Mouse (Mus musculus): Measurements from ENCODE around the gene Gnl2. TPM values are rescaled to one million over a fixed set of nuclear protein-coding genes. Genes with fewer than 3 reads are reported as not detected.

Gene Gnl2
- 10 to 100 TPM; 68.8 to 70.7 TPM for total RNA-seq (2021)
- long read RNA-seq, experiment 1, transcript Gnl2-201 (16 exons, 2,366 nt), result major isoform, 55 of 80 reads
- long read RNA-seq, experiment 1, partial matches to known transcripts, result 1 of 80 reads
- long read RNA-seq, experiment 1, other reads (novel, unspliced or antisense), result 23 of 80 reads
- long read RNA-seq, experiment 2, transcript Gnl2-201 (16 exons, 2,366 nt), result major isoform, 47 of 70 reads
- long read RNA-seq, experiment 2, partial matches to known transcripts, result 3 of 70 reads
- long read RNA-seq, experiment 2, other reads (novel, unspliced or antisense), result 20 of 70 reads

DNA sequence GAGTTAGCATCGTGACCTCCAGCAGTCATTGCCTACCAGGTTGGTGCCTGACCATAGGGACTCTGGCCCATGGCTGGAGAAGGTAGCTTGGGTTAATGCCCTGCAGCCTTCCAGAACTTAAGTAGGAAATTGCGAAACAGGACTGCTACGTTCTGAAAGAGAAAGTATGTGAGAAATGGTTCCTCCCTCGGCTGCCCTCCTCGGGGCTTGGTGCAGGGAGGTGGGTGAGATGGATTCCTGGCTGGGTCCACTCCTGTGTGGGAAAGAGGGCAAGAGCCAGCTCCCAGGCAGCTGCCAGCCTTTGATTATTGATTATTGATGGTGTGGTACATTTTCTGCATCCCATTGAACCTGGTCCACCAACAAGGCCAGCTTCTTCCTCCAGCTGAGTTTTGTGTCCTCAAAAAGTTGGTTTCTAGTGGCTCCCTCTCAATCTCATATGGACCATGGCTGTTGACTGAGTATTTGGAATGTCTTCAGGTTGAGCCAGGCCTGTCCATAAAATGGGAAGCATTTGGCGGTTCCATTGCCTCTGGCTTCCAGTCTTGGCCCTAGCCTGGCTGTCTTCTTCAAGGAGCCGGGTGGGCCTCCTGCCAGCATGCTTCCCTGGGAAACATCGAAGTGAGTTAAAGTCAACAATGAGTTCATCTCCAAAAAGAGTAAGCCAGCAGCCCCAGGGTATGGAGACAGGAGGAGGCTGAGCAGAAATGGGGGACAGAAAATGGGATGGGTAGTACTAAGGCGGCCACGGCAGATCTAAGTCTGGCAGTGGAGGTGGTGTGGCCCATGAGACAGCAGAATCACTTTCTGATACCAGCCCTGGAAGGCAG, at the start of gene Gnl2:
Gnl2 (plus strand) TSS at position 780 of the 830 bp plus-strand sequence.
- DNase-seq (ENCODE audit: low spot score in 2 of 2), result no peak
- intact Hi-C loops (cut with DNase I), result no loop called here

DNA sequence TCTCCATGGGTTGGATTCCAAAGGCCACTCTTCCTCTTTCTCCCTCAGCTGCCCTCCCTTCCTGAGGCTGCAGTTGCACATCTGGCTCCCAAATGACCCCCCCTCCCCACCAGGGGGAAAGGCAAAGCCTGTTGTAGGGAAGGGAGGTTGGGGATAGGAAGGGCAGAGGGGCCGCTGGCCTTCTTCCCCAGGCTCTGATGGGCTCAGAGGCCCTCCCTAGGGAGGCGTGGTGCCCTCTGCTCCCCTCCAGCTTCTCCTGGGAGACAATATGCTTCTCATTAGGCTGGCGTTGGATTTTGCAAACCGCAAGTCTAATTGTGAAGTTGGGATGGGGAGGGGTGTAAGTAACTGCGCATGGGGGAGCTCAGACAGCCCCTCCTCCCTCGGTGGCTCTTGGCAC, 47.7 kb upstream of the Gnl2 start:
- no peak for DNase-seq (ENCODE audit: low spot score in 2 of 2)
- intact Hi-C loops (cut with DNase I), result no loop called here

DNA sequence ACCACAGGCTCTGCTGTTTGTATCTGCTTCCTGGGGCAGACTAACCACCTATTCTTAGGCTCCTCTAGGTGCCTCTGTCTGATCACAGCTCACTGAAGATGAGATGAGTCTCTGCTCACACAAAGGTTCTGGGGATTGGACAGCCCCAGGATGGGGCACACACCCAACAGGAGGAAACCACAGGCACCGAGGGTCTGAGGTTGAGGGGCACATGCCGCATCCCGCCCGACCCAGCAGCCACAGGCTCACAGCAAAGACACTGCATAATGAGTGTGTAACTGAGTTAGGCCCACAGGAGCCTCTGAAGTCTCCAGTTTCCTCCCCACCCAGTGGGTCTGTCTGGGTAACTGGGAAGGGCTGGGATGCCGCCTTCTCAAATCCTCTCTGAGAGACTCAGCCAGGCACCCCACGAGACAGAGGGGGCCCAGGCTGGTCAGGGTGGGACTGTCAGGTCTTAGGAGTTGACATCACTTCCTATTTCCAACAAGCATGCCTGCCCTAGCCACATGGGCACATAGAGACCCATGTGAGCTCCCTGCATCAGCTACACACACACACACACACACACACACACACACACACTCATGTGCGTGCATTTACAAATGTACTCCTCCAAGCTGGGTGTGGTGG, 47.1 kb upstream of the Gnl2 start:
- intact Hi-C loops (cut with DNase I), result no loop called here
- no peak for DNase-seq (ENCODE audit: low spot score in 2 of 2)

DNA sequence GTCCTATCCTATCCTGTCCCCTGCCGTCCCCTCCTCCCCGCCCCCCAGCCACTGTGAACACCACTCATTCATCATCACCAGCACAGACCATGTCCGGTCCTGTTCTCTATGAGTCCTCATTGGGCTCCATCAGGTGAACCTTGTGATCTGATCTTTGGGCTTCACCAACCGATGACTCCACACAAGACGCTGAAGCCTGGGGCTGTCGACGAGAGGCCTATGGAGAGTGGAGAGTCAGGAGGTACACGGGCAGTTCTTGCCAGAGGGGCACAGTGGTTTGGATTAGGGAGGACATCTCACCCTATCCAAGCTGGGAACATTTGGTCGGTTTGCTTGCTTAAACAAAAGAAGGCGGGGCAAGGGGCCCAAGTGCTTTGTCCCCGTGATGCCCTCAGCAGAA, 46.2 kb upstream of the Gnl2 start:
- intact Hi-C loops (cut with DNase I), result no loop called here
- DNase-seq (ENCODE audit: low spot score in 2 of 2), result no peak

DNA sequence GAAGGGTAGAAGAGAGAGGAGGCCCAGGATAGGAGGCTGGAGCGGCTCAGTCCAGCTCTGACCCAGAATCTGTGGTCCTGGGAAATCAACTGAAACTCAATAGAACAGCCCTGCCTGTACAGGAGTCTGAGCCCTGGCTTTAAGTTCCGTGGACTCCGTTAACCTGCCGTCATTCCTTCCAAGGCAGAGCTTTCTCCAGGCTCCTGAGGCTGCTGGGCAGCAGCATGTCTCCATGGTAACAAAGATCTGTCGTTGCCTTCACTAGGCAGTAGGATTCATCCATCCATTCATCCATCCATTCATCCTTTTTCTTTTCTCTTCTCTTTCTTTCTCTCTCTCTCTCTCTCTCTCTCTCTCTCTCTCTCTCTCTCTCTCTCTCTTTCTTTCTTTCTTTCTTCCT, 45.7 kb upstream of the Gnl2 start:
- intact Hi-C loops (cut with DNase I), result no loop called here
- peak in 1 of 2 experiments; percentile 15 for DNase-seq (ENCODE audit: low spot score in 2 of 2)

DNA sequence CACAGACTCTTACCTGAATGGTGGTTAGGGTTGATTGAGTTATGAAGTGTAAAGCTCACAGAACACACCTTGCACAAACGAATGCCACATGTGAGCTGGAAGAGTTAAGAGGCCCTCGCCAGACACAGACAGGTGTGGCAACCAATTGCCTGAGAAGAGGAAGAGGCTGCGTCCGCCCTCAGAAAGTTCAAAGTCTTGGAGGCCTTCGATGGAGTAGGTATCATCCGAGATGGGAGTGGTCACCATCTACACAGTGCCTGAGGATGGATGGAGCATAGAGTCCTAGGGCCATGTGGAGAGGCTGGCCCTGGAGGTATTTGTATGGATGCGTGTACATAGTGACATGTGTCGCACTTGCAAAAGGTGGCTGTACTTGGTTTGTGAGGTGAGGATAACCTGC, 45.3 kb upstream of the Gnl2 start:
- intact Hi-C loops (cut with DNase I), result no loop called here
- DNase-seq (ENCODE audit: low spot score in 2 of 2), result no peak

DNA sequence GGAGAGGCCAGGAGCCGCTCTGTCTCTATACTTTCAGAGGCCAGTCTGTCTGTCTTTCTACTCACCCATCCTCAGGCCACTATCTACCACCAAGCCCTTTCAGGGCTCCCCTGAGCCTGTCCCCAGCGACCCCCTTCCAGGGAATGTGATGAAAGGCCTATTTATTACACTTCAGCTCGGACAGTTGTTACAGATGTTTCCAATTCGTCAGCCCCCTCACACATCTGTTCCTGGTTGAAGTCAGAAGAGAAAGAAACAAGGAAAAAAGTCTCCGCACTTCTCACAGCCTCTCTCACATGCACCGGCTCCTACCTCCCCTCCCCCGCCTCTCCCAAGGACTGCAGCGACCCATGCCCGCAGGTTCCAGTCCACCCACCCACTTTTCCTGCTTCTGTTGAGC, 44.1 kb upstream of the Gnl2 start:
- intact Hi-C loops (cut with DNase I), result no loop called here
- DNase-seq (ENCODE audit: low spot score in 2 of 2), result no peak

DNA sequence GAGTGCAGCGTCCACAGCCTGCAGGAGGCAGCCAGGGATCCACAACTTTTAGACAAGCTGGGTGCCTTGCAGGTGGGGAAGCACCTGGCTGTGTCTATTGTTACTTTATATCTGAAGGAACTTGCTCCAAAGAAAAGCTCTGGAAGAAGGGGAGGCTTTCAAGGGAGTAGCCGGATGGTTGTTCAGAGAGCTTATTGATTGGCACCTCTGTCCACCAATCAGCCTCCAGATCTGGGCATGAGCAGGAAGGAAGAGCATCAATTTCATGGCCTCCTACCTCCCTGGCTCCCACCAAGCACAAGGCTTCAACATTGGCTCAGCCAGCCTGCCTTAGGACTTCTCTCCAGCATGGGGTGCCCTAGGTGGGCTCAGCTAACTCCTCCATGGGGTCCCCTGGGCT, 43.1 kb upstream of the Gnl2 start:
- no peak for DNase-seq (ENCODE audit: low spot score in 2 of 2)
- intact Hi-C loops (cut with DNase I), result no loop called here

DNA sequence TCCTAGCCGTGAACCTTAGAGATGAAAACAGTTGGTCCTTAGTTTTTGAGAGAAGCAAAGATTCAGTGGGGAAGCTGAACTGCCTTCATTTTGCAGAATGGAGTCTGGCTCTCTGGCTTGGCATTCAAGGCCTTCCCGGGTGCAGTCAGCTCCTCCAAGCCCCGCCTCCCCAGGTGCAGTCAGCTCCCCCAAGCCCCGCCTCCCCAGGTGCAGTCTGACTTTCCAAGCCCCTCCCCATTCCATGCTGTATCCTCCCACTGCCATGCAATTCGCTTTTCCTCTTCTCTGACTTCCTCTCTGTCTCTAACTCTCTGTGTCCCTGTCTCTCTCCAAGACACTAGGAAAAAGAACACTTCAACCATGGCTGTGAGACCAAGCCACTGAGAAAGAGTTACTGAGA, 38.2 kb upstream of the Gnl2 start:
- DNase-seq (ENCODE audit: low spot score in 2 of 2), result no peak
- intact Hi-C loops (cut with DNase I), result no loop called here

DNA sequence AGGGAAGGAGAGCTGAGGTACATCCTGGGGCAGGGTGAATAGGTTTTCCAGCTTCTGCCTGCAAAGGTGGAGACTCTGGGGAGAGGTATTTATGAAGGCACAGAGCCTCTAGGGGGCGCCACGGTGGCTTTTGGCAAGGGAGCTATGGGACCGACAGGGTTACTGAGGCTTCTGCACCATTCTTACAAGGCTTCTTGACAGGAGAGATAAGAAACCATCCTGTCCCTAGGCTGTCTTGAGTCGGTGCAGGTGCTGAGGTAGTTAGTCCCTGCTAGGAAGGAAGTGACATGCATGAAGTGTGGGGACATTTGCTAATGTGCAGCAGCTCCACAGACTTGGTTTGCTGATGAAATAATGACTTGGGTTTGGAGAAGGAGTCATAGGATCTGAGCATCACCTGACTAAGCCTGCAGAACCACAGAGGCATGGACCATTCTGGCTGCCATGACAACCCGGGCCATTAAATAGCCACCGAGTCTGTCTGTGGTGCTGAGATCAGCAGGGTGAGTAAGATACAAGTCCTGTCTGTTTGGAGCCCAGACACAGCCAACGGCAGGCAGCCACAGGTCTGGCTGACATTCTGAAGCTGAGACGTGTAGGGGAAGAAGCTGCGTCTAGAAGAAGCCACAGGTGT, 32.4 kb upstream of the Gnl2 start:
- DNase-seq (ENCODE audit: low spot score in 2 of 2), result peak in 1 of 2 experiments; percentile 31

DNA sequence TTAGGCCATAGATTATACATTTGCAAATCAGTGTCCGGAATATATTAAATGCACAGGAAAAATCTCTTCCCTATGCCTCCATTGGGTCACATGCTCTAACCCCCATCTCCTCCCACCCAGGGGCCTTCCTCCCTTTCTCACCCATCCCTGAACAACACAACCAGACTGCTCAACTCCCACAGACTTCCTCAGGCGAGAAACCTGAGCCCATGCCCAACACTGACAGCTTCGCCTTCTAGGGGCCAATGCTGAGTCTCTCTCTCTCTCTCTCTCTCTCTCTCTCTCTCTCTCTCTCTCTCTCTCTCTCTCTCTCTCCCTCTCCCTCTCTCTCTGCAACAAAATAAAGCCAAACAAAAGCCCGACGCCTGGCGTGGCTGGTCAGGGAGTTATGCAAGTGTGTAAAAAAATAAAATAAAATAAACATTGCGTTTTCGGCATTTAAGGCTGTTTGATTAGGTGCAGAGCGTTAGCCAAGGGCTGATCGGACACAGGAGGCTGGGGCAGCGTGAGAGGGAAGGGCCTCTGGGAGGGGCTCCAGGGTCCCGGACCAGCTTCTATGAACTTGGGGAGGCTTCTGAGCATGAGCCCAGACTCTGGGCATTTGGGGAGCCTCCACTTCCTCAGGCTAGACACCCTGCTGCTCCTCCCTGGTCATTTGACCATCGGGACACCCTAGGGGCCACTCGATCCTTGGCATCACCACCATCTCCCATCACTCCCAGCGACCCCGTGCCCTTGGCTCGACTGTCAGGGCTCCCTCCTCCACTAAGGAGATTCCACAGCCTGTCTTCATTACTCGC, 31.3 kb upstream of the Gnl2 start:
- peak in 1 of 2 experiments; percentile 34 for DNase-seq (ENCODE audit: low spot score in 2 of 2)
- intact Hi-C loops (cut with DNase I), result no loop called here

More for the DNA sequence above, 32.4 kb upstream of the Gnl2 start:
- intact Hi-C loops (cut with DNase I), result no loop called here

DNA sequence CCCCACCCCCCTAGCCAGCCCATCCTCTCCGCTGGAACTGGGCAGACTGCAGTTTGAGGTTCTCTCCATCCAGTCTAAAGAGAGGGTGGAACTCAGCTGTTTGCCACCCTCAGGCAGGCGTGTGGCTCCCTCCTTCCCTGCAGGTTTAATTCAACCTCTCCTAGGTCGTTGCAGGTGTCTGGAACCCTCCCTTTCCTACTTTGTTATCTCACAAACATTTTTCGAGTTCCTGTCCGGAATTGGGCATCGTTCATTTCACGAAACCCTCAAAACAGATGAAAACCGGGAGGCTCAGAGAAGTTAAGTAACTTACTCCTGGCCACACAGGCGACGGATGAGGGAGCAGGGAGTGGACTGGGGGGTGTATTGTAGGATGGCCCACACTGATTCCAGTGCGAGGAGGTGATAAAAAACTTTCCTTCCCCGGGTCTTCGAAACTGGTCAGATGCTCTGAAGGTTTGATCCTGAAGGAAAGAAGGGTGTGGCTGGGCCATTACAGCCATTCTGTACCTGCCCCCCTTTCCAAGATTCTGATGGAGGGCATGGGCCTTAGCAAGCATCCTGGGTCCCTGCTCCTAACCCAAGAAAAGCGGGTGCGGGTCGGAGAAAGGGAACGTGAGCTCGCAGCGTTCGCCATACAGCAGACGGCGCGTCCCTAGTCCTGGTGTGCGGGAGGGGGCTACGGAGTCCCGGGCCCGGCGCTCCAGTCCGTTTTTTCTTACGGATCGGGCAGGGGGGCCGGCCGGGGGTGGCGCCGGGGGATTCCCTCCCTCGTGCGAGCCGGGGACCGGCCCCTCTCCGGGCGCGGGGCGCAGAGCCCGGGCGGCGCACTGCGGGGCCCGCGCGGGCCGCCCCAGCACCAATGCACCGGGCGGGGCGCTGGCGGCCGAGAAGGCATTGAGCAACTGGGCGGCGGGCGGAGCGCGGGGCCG, 30.4 kb upstream of the Gnl2 start, which contains the start of gene Rspo1:
Rspo1 (plus strand) TSS at position 760 of the 932 bp plus-strand sequence.
- no peak for DNase-seq (ENCODE audit: low spot score in 2 of 2)
- intact Hi-C loops (cut with DNase I), result no loop called here

DNA sequence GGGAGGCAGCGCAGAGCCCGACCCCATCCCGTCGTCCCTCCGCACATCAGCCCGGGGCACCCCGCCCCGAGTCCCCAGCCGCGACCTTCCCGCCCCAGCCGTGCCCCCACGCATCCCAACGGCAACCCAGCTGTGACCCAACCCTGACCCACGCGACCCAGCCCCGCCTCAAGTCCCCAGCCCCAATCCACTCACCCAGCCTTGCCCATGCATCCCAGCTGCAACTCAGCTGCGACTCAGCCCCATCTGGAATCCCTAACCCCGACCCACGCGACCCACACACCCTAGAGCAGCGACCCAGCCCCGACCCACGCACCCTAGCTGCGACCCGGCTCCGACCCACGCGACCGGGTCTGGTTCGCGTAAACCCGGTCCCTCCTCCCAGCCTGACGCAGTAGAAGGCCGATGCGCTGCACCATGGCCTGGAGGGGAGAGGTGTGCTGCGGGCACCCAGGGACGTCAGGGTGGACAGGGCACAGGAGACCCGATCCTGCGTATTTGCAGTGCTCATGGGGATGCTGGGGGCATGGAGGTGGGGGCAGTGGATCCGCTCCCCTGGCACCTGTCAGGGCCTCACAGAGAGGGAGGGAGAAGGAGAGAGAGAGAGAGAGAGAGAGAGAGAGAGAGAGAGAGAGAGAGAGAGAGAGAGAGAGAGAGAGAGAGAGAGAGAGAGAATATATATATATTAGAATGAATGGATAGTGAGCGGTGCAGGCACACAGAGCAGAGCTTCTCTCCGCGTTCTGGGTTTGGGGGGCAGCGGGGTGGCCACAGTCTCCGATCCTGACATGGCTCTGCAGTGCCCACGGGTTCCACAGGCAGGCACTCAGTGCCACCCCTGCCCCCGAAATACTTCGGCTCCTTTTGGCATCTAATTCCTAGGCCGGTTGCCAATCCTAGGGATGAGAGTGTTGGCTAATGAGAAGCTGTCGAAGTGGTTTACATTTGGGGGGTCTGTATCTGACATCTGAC, 29.4 kb upstream of the Gnl2 start:
- intact Hi-C loops (cut with DNase I), result no loop called here
- DNase-seq (ENCODE audit: low spot score in 2 of 2), result no peak

DNA sequence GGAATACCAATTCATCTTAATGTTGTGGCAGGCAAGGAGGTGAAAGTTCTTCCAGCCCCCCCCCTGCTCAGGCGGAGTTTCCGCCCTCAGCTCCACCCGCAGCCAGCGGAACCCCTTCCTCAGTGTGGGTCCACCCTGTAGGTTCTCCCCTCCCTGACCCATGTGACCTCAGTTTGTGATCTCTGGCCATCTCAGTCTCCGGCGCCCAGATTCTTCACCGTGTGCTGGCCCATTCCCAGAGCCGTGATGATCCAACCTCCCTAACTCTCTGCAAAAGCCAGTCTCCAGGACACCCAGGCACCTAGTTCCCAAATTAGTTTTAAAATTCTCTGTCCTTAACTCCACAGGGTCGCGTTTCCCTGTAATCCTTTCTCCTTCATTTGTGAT, 28.7 kb upstream of the Gnl2 start:
- no peak for DNase-seq (ENCODE audit: low spot score in 2 of 2)
- intact Hi-C loops (cut with DNase I), result no loop called here

DNA sequence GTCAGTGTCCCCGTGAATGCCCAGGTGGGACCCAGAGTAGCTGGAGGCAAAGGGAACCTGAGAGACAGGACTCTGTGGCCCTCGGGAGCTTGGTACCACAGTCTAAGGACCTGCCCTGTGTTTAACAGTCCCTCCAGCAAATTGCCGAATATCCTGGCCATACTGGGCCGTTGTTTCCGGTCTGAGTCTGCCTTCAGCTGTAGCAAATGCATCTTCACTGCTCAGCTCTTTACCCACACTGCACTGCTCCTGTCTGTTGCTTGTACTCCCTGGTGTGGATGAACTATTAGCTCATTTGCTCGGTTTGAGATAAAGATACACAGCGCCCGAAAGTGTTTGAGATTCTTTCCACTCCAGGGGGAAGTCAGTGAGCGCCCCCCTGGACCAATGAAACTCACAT, 28.0 kb upstream of the Gnl2 start:
- intact Hi-C loops (cut with DNase I), result no loop called here
- no peak for DNase-seq (ENCODE audit: low spot score in 2 of 2)

DNA sequence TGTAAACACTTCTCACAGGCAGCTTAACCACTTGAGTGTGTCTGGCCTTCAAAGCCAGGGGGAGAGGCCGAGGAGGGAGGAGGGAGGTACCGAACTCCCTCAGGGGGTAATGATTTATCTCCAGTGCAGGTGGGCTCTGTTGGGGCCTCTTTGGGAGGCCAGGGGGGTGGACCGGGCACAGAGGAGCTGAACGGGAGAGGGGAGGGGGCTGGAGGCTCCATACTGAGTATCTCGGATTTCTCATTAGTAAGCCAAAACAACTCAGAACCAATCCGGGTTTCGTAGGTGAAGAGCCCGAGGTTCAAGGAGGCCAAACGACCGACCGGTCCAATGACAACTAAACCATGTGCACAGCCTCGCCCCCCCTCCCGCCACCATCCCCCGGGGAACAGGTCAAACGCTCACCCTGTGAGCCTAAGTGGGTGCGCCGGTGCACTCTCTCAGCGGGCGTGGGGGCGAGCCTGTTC, 26.6 kb upstream of the Gnl2 start:
- intact Hi-C loops (cut with DNase I), result no loop called here
- no peak for DNase-seq (ENCODE audit: low spot score in 2 of 2)

DNA sequence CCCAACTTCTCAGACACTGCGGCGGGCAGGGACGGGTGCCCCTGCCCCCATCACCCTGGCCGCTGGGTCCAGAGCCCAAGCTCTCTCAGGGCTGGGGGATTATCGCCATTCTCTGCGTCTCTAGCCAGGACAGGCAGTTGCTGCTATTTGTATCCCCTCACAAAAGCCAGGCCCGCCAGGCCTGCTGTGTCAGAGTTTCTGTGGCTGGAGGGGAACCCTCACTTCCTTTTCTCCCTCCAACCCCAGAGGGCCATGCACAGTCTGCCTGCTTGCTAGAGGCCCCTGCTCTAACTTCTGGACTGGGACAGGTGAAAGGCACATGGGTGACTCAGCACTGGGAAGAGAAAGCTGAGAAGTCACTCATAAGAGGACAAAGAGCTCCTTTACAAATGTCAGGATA, 26.1 kb upstream of the Gnl2 start:
- no peak for DNase-seq (ENCODE audit: low spot score in 2 of 2)
- intact Hi-C loops (cut with DNase I), result no loop called here
